Mouse (Mus musculus) liver, embryonic 12.5 days (tissue): ENCODE measurements around the gene Gm14851. TPM values are rescaled to one million over a fixed set of nuclear protein-coding genes. Genes with fewer than 3 reads are reported as not detected.
"Not testable (repeated sequence)": the region's sequence is repeated elsewhere in the genome, so short reads cannot be mapped to it uniquely, and the experiment has no call there.

ENCODE experiments used
- ATAC-seq: fragments of 200-750 bp; cut with Nextera tagmentation; 2 replicates; pipeline ENCODE4 v1.8.0; 2017; ENCODE audit warnings: moderate number of reproducible peaks, mild to moderate bottlenecking, moderate library complexity
- H3K27ac ChIP-seq: fragments of 300-500 bp; sonication (generic); 2 replicates; pipeline ENCODE4 v1.5.1; 2016; ENCODE audit warnings: mild to moderate bottlenecking
- H3K27me3 ChIP-seq: fragments of 300-500 bp; sonication (generic); replicated peaks from 2 replicates; pipeline ENCODE4 v1.6.1; 2016; ENCODE audit warnings: mild to moderate bottlenecking, moderate library complexity
- H3K36me3 ChIP-seq: fragments of 300-500 bp; sonication (generic); 2 replicates; pipeline ENCODE4 v1.6.1; 2016; ENCODE audit warnings: mild to moderate bottlenecking, moderate library complexity
- H3K4me1 ChIP-seq: fragments of 300-500 bp; sonication (generic); 2 replicates; pipeline ENCODE4 v1.6.1; 2016
- H3K4me2 ChIP-seq: fragments of 300-500 bp; sonication (generic); 2 replicates; pipeline ENCODE4 v1.6.1; 2016; ENCODE audit warnings: mild to moderate bottlenecking, moderate library complexity
- H3K4me3 ChIP-seq: fragments of 300-500 bp; sonication (generic); 2 replicates; pipeline ENCODE4 v1.5.1; 2016; ENCODE audit warnings: mild to moderate bottlenecking, moderate library complexity
- H3K9ac ChIP-seq: fragments of 300-500 bp; sonication (generic); 2 replicates; pipeline ENCODE4 v1.6.1; 2016; ENCODE audit warnings: mild to moderate bottlenecking, moderate library complexity
- H3K9me3 ChIP-seq: fragments of 300-500 bp; sonication (generic); replicated peaks from 2 replicates; pipeline ENCODE4 v1.6.1; 2016; ENCODE audit warnings: mild to moderate bottlenecking, moderate library complexity
- WGBS: fragments of 180-500 bp; shearing (Covaris S2); methylation state at CpG from one replicate; pipeline ENCODE4 v1.1.7; 2016; ENCODE audit not compliant: insufficient replicate concordance; 5-methylcytosine and 5-hydroxymethylcytosine counted together
- polyA plus RNA-seq: library from polyadenylated mRNA; unstranded; fragments of >200 nt; fragmentation: Nextera tagmentation; extraction: Ambion mirVana; gene quantifications from 2 replicates; pipeline ENCODE4 v1.2.1, GENCODE M21; 2016

Gm14851 gene
- not detected in 2 replicates for polyA plus RNA-seq

DNA sequence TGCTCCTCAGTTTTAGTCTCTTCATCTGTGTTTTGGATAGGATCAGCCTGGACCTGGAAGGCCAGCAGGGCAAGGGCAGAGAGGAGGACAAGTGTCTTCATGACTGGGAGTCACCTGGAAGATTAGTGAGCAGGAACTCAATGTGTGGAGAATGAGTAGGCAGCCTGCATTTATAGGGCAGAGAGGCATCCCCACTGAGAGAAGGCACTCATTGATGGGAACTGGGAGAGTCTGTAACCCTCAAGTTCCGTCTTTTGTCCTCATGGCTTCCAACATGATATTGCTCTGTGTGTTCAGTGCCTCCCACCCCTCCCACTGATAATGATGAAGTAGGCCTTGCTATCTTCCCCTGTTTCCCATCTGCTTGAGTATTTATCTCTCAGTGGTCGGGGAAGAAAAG is at the start of gene Gm14851:
Gene Gm14851, minus strand, starts transcription at position 101 of the 400 bp plus-strand sequence.
- H3K4me2 ChIP-seq, H3K9me3 ChIP-seq, ATAC-seq, H3K4me1 ChIP-seq, H3K4me3 ChIP-seq, H3K27me3 ChIP-seq, H3K36me3 ChIP-seq, H3K27ac ChIP-seq, H3K9ac ChIP-seq: not testable (repeated sequence)
- WGBS = no CpG with 5 or more reads among the region's 2 CpGs

- H3K27ac ChIP-seq, H3K36me3 ChIP-seq, H3K4me1 ChIP-seq, H3K9ac ChIP-seq, H3K9me3 ChIP-seq, H3K4me3 ChIP-seq, H3K4me2 ChIP-seq, H3K27me3 ChIP-seq, ATAC-seq: not testable (repeated sequence)
- WGBS = 35% methylated on average over 3 of the region's 3 CpGs
These were observed 38.5 kb upstream of the Gm14851 start, which contains the start of gene Defa30 for GRCm38 (mm10) chr8:21134342-21134741. TSS of gene Defa30 (plus strand) at chr8:21134642.

GRCm38 (mm10) chr8:21093106-21093505 is 2.7 kb downstream of the Gm14851 start:
- ATAC-seq = no peak
- H3K9me3 ChIP-seq = no peaks in the 10 kb centered on the region
- no peaks in the 10 kb centered on the region for H3K4me1 ChIP-seq
- no peak overlapping the region for H3K9ac ChIP-seq
- no peak overlapping the region for H3K4me2 ChIP-seq
- no peak overlapping the region for H3K4me3 ChIP-seq
- no peaks in the 10 kb centered on the region for H3K27me3 ChIP-seq
- H3K27ac ChIP-seq = no peak overlapping the region
- H3K36me3 ChIP-seq = no peaks in the 10 kb centered on the region
- 27% methylated on average over 4 of the region's 4 CpGs for WGBS

- not testable (repeated sequence) for H3K27ac ChIP-seq, H3K9me3 ChIP-seq, H3K9ac ChIP-seq, H3K4me1 ChIP-seq, H3K4me2 ChIP-seq, H3K4me3 ChIP-seq, H3K27me3 ChIP-seq, ATAC-seq, H3K36me3 ChIP-seq
These were observed 11.7 kb downstream of the Gm14851 start, which contains the start of gene Defa25 for GRCm38 (mm10) chr8:21084142-21084541. TSS of gene Defa25 (plus strand) at chr8:21084442.

- H3K4me3 ChIP-seq, H3K4me2 ChIP-seq, H3K9me3 ChIP-seq, H3K36me3 ChIP-seq, H3K27me3 ChIP-seq, H3K27ac ChIP-seq, H3K4me1 ChIP-seq, ATAC-seq, H3K9ac ChIP-seq: not testable (repeated sequence)
- 72% methylated on average over 1 of the region's 1 CpGs for WGBS
These were observed 31.1 kb downstream of the Gm14851 start, which contains the start of gene Defa35 for GRCm38 (mm10) chr8:21064738-21065137. TSS of gene Defa35 (plus strand) at chr8:21065038.

- not testable (repeated sequence) for H3K4me1 ChIP-seq, H3K4me2 ChIP-seq, H3K27me3 ChIP-seq, H3K9ac ChIP-seq, H3K4me3 ChIP-seq, H3K27ac ChIP-seq, H3K36me3 ChIP-seq, H3K9me3 ChIP-seq, ATAC-seq
- WGBS = no CpG with 5 or more reads among the region's 1 CpGs
These were observed 41.1 kb downstream of the Gm14851 start, which contains the start of gene Defa23 for GRCm38 (mm10) chr8:21054747-21055146. TSS of gene Defa23 (plus strand) at chr8:21055047.

Other genes starting within 250 kb of the Gm14851 start
- gene Defb33, start 203.4 kb downstream of the Gm14851 start, polyA plus RNA-seq = not detected in 2 replicates
- not detected in 2 replicates for gene Gm15056, start 193.4 kb downstream of the Gm14851 start, polyA plus RNA-seq
- not detected in 2 replicates for gene Gm6040, start 174.0 kb downstream of the Gm14851 start, polyA plus RNA-seq
- not detected in 2 replicates for gene AY761185, start 151.3 kb downstream of the Gm14851 start, polyA plus RNA-seq
- gene Defa21, start 70.5 kb downstream of the Gm14851 start, polyA plus RNA-seq = not detected in 2 replicates
- not detected in 2 replicates for gene Defa23, start 41.0 kb downstream of the Gm14851 start, polyA plus RNA-seq
- gene Defa35, start 31.0 kb downstream of the Gm14851 start, polyA plus RNA-seq = not detected in 2 replicates
- gene Defa25, start 11.6 kb downstream of the Gm14851 start, polyA plus RNA-seq = not detected in 2 replicates
- gene Defa30, start 38.6 kb upstream of the Gm14851 start, polyA plus RNA-seq = not detected in 2 replicates
- gene Defa22, start 66.2 kb upstream of the Gm14851 start, polyA plus RNA-seq = not detected in 2 replicates
- not detected in 2 replicates for gene Defa31, start 95.6 kb upstream of the Gm14851 start, polyA plus RNA-seq
- not detected in 2 replicates for gene Gm15293, start 105.5 kb upstream of the Gm14851 start, polyA plus RNA-seq
- not detected in 2 replicates for gene Gm15292, start 153.7 kb upstream of the Gm14851 start, polyA plus RNA-seq
- gene Defa27, start 219.5 kb upstream of the Gm14851 start, polyA plus RNA-seq = not detected in 2 replicates
- not detected in 2 replicates for gene Defa29, start 231.0 kb upstream of the Gm14851 start, polyA plus RNA-seq